Mouse (Mus musculus): ENCODE measurements around the gene Pprc1. TPM values are rescaled to one million over a fixed set of nuclear protein-coding genes. Genes with fewer than 3 reads are reported as not detected.

Pprc1 gene
- polyA plus RNA-seq, 1 experiment from 2014 or later = 41.8 TPM

DNA sequence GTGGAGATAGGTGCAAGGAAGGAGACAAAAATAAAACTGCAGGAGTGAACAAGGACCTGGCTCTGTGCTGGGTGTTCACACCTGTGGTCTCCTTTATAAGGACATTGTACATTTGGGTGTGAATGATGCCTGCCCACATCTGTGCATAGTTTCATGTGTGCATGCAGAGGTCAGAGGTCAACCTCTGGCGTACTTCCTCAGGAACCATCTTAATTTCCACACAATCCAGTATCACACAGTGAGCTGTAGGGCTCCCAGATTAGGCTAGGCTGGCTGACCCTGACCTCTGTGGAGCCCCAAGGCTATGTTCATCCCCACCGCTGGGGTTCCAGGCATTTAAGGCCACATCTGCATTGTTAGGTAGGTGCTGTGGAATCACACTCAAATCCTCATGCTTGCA, 2.7 kb downstream of the Pprc1 start:
- 69% methylated on average over 2 of the region's 2 CpGs for WGBS
- no peaks in the 10 kb centered on the region for H3K9me3 ChIP-seq (replicated peaks)
- no peak for DNase-seq (ENCODE audit: low spot score)
- H3K36me3 ChIP-seq = no peaks in the 10 kb centered on the region
- no peak overlapping the region for H3K4me3 ChIP-seq
- peaks cover 41% of the 10 kb centered on the region for H3K4me1 ChIP-seq
- H3K27me3 ChIP-seq (ENCODE audit: low read depth, poor library complexity, severe bottlenecking) = no peaks in the 10 kb centered on the region
- no peak overlapping the region for H3K27ac ChIP-seq (replicated peaks)

DNA sequence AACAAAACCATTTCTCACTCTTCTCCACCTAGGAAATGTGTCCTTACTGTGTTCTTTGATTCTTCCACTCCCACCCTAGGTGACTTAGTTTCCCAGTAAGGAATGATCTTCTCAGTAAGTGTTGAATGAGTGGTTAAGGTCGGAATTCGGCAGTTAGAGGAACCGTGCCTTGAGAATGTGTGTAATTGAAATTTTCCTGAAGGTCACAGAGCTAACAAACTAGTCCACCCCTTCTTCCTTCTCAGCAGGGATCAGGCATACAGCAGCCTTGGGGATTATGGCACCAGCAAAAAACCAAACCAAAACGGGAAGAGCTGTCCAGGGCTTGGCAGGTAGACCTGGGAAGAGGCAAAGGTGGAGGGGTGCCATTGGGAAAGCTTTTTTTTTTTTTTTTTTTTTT, 4.4 kb downstream of the Pprc1 start:
- H3K36me3 ChIP-seq = no peaks in the 10 kb centered on the region
- H3K9me3 ChIP-seq (replicated peaks) = no peaks in the 10 kb centered on the region
- 76% methylated on average over 4 of the region's 4 CpGs for WGBS
- no peak overlapping the region for H3K27ac ChIP-seq (replicated peaks)
- no peaks in the 10 kb centered on the region for H3K27me3 ChIP-seq (ENCODE audit: low read depth, poor library complexity, severe bottlenecking)
- no peak for DNase-seq (ENCODE audit: low spot score)
- peaks cover 24% of the 10 kb centered on the region for H3K4me1 ChIP-seq
- H3K4me3 ChIP-seq = no peak overlapping the region

- Histone ChIP-seq H3K27ac (replicated peaks) (no peak overlapping the region), H3K36me3 (no peaks in the 10 kb centered on the region), H3K4me1 (peaks cover 17% of the 10 kb centered on the region), H3K9me3 (replicated peaks) (no peaks in the 10 kb centered on the region), H3K4me3 (no peak overlapping the region), H3K27me3 (ENCODE audit: low read depth, poor library complexity, severe bottlenecking) (no peaks in the 10 kb centered on the region)
- no peak for DNase-seq (ENCODE audit: low spot score)
- 92% methylated on average over 2 of the region's 2 CpGs for WGBS
Observed at GRCm38 (mm10) chr19:46050462-46050861, 5.8 kb downstream of the Pprc1 start.

- peak; percentile 44 for DNase-seq (ENCODE audit: low spot score)
- H3K4me1 ChIP-seq = peaks cover 20% of the 10 kb centered on the region
- H3K27me3 ChIP-seq (ENCODE audit: low read depth, poor library complexity, severe bottlenecking) = no peaks in the 10 kb centered on the region
- H3K27ac ChIP-seq (replicated peaks) = peak overlapping the region; percentile 95
- peaks cover 6% of the 10 kb centered on the region for H3K36me3 ChIP-seq
- peak overlapping the region; percentile 95 for H3K4me3 ChIP-seq
- no peaks in the 10 kb centered on the region for H3K9me3 ChIP-seq (replicated peaks)
- WGBS = 2% methylated on average over 11 of the region's 11 CpGs
Observed at GRCm38 (mm10) chr19:46055752-46056387, 11.2 kb downstream of the Pprc1 start.

DNA sequence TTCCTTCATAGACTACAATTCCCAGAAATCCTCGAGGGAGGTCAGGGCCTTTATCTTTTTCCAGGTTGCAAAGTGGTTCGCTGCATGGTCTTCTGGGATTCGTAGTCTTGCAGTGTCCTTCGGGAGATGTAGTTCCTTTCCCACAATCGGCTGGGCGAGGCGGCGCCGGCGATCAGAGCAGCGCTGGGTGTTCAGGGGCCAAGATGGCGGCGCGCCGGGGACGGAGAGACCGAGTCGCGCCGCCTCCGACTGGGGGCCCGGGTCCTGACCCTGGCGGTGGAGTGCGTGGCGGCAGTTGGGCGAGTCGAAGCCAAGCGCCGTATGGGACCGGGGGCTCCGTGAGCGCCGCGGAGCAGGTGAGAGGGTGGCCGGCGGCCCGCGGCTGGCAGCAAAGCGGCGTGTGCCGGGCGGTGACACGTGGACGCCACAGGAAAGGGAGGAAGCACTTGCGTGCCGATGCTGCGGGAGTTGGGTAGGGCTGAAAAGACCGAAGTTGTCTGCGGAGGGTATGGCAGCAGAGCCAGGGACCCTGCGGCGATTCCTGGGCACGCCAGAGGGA, 11.8 kb downstream of the Pprc1 start:
- Histone ChIP-seq H3K27ac (replicated peaks) (peak overlapping the region; percentile 95), H3K9me3 (replicated peaks) (no peaks in the 10 kb centered on the region), H3K4me1 (peaks cover 20% of the 10 kb centered on the region), H3K27me3 (ENCODE audit: low read depth, poor library complexity, severe bottlenecking) (no peaks in the 10 kb centered on the region), H3K36me3 (peaks cover 12% of the 10 kb centered on the region), H3K4me3 (peak overlapping the region; percentile 95)
- under 1% methylated on average over 52 of the region's 52 CpGs for WGBS
- DNase-seq (ENCODE audit: low spot score) = peak; percentile 95

DNA sequence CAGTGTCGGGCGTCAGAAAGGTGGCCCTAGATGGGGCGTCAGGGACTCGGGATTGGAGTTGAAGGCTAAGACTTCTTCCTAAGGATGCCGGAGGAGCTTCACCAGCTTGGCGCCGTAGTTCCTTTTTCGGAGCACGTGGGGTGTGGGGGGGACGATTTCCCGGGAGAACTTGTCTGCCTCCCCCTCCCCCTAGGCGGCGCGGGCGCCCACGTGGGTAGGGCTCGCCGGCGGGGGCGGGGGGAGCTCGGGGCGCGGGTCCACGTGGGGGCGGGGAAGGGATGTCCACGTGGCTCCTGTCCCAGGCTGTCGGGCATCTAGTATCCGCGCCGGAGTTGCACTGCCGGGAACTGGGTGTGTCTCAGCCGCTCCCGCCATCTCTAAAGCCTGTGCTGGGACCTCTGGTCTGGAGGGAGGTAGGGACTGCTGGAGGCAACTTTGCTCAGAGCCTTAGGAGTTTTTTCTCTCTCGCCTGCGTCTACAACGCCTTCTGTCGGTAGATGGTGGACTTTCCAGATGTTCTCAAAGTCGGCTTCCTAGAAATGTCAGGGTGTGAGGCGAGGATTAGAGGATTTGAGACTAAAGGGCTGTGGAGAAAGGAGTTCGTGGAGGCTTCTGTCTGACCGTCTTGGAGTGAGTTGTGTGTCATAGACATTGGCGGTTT, 12.4 kb downstream of the Pprc1 start:
- WGBS = under 1% methylated on average over 41 of the region's 42 CpGs
- Histone ChIP-seq H3K4me1 (peaks cover 20% of the 10 kb centered on the region), H3K27me3 (ENCODE audit: low read depth, poor library complexity, severe bottlenecking) (no peaks in the 10 kb centered on the region), H3K9me3 (replicated peaks) (no peaks in the 10 kb centered on the region), H3K4me3 (peak overlapping the region; percentile 95), H3K27ac (replicated peaks) (peak overlapping the region; percentile 95), H3K36me3 (peaks cover 18% of the 10 kb centered on the region)
- DNase-seq (ENCODE audit: low spot score) = peak; percentile 88

- Histone ChIP-seq H3K36me3 (peaks cover 32% of the 10 kb centered on the region), H3K27ac (replicated peaks) (no peak overlapping the region), H3K27me3 (ENCODE audit: low read depth, poor library complexity, severe bottlenecking) (no peaks in the 10 kb centered on the region), H3K4me3 (peak overlapping the region; percentile 95), H3K4me1 (peaks cover 20% of the 10 kb centered on the region), H3K9me3 (replicated peaks) (no peaks in the 10 kb centered on the region)
- no peak for DNase-seq (ENCODE audit: low spot score)
- WGBS = 97% methylated on average over 7 of the region's 7 CpGs
Observed at GRCm38 (mm10) chr19:46058466-46058865, 13.8 kb downstream of the Pprc1 start.

- H3K4me1 ChIP-seq = peaks cover 17% of the 10 kb centered on the region
Observed at GRCm38 (mm10) chr19:46060845-46061244, 16.2 kb downstream of the Pprc1 start.

GRCm38 (mm10) chr19:46068054-46068453, 23.4 kb downstream of the Pprc1 start:
- no peak for DNase-seq (ENCODE audit: low spot score)
- Histone ChIP-seq H3K27me3 (ENCODE audit: low read depth, poor library complexity, severe bottlenecking) (no peaks in the 10 kb centered on the region), H3K4me3 (no peak overlapping the region), H3K9me3 (replicated peaks) (no peaks in the 10 kb centered on the region), H3K36me3 (peaks cover 98% of the 10 kb centered on the region), H3K4me1 (no peaks in the 10 kb centered on the region), H3K27ac (replicated peaks) (no peak overlapping the region)
- 86% methylated on average over 10 of the region's 10 CpGs for WGBS

More at GRCm38 (mm10) chr19:46060845-46061244, 16.2 kb downstream of the Pprc1 start:
- no peak for DNase-seq (ENCODE audit: low spot score)
- H3K27ac ChIP-seq (replicated peaks) = no peak overlapping the region
- WGBS = 90% methylated on average over 6 of the region's 6 CpGs
- H3K4me3 ChIP-seq = no peak overlapping the region
- no peaks in the 10 kb centered on the region for H3K9me3 ChIP-seq (replicated peaks)
- H3K36me3 ChIP-seq = peaks cover 56% of the 10 kb centered on the region
- H3K27me3 ChIP-seq (ENCODE audit: low read depth, poor library complexity, severe bottlenecking) = no peaks in the 10 kb centered on the region

- WGBS = 89% methylated on average over 7 of the region's 7 CpGs
- no peak for DNase-seq (ENCODE audit: low spot score)
- Histone ChIP-seq H3K27ac (replicated peaks) (no peak overlapping the region), H3K4me3 (no peak overlapping the region), H3K9me3 (replicated peaks) (no peaks in the 10 kb centered on the region), H3K36me3 (peaks cover 69% of the 10 kb centered on the region), H3K27me3 (ENCODE audit: low read depth, poor library complexity, severe bottlenecking) (no peaks in the 10 kb centered on the region), H3K4me1 (peaks cover 20% of the 10 kb centered on the region)
Observed at GRCm38 (mm10) chr19:46073285-46073684, 28.6 kb downstream of the Pprc1 start.

DNA sequence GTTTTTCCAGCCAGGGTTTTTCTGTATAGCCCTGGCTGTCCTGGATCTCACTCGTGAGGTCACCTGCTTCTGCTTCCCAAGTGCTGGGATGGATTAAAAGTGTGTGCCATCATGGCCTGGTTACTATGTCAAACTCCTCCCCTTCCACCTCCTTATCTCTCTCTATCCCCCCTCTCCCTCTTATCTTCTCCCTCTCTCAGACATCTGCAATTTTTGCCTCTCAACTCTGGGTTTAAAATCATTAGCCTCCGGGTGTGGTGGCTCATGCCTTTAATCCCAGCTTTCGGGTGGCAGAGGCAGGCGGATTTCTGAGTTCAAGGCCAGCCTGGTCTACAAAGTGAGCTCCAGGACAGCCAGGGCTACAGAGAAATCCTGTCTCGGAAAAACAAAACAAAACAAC, 29.6 kb downstream of the Pprc1 start:
- Histone ChIP-seq H3K4me1 (peaks cover 20% of the 10 kb centered on the region), H3K27ac (replicated peaks) (no peak overlapping the region), H3K9me3 (replicated peaks) (no peaks in the 10 kb centered on the region), H3K36me3 (peaks cover 70% of the 10 kb centered on the region), H3K4me3 (no peak overlapping the region), H3K27me3 (ENCODE audit: low read depth, poor library complexity, severe bottlenecking) (no peaks in the 10 kb centered on the region)
- WGBS = 92% methylated on average over 5 of the region's 5 CpGs
- DNase-seq (ENCODE audit: low spot score) = no peak

DNA sequence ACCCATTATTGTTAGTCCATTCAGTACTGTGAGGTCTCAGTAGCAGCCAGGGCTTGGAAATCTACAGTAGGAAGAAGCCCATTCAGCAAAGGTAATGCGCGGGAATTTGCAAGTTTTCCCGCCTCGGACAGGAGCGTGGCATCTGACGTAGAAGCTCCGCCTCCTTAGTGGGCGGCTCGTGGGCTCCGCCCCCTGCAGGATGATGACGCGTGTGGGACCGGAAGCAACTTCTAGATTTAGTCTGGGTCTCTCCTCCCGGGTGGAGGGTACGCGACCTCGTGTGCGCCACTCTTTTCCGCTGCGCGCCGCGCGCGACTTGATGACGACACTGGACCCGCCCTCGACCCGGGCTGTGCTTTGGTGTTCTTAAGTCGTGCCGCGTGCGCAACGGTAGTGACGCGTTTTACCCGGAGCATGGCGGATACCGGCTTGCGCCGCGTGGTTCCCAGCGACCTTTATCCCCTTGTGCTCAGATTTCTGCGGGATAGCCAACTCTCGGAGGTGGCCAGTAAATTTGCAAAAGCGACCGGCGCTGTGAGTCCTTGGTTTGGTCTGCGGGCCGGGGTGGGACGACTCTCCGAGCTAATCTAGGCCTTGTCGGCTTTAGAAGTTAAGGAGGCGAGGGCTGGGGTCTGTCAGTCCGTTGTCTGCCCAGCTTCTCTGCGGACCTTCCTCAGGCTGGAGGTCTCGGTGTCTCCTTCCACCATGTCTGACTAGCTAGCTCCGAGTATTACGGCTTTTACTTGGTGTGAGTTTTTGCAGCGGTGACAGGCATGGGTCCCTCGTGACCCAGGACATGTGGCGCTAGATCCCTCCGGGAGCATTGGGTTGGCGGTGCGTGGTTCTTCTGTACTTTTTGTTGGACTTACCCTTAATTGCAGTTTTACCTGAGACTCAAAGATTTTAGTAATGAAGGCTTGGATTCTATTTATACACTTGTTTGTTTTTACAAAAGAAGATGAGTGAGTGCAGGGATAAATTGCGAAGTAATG, 31.2 kb downstream of the Pprc1 start, which contains the start of gene Nolc1:
Nolc1 (plus strand) TSS at position 248 of the 992 bp plus-strand sequence.
- Histone ChIP-seq H3K36me3 (peaks cover 71% of the 10 kb centered on the region), H3K27me3 (ENCODE audit: low read depth, poor library complexity, severe bottlenecking) (no peaks in the 10 kb centered on the region), H3K4me1 (peaks cover 20% of the 10 kb centered on the region), H3K27ac (replicated peaks) (peak within 1 kb of the TSS; percentile 87), H3K9me3 (replicated peaks) (no peaks in the 10 kb centered on the region), H3K4me3 (peak within 1 kb of the TSS; percentile 77)
- peak; percentile 99 for DNase-seq (ENCODE audit: low spot score)
- under 1% methylated on average over 66 of the region's 66 CpGs for WGBS
